Mouse (Mus musculus) bone marrow, adult 2 months (tissue): ENCODE measurements around the gene Klb.

Source experiments
- CTCF ChIP-seq: fragments of 200-500 bp; IDR thresholded peaks from 2 replicates; pipeline ENCODE4 v1.5.1; 2011; ENCODE audit warnings: low read length, control low read depth; ENCODE audit not compliant: control insufficient read depth, insufficient read depth
- POLR2A ChIP-seq: fragments of 200-500 bp; IDR thresholded peaks from 2 replicates; pipeline ENCODE4 v1.6.1; 2011; ENCODE audit warnings: low read depth, mild to moderate bottlenecking, control low read depth, low read length, borderline replicate concordance; ENCODE audit not compliant: control insufficient read depth

DNA sequence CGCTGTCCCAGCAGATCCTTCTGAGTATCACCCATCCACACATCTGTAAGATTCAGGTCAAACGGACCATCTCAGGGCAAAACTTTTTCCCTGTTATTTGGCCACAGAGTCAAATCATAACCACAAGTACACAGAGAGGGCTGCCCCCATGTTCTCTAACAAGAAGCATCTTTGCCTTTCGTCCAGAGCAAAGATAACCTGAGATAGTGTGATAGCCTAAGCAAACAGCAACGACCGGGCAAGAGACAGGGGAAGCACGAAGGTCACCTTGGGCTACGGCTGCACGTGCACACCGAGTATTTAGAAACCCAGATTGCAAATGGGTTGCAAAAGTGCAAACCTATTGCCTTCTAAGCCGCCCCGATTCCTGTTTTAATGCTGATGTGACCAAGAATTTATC is 19.7 kb downstream of the Klb start:
- no peak for TF ChIP-seq POLR2A
- no peak for TF ChIP-seq CTCF
